Mouse (Mus musculus) lung, postnatal 4 days (tissue): ENCODE measurements around the gene Gm29110.
"Not testable (repeated sequence)": the region's sequence is repeated elsewhere in the genome, so short reads cannot be mapped to it uniquely, and the experiment has no call there.

Experiments
- DNase-seq, 2 experiments: peaks; one replicate each; pipeline ENCODE4 v3.0.0; 2021

Gm29110 gene

GRCm38 (mm10) chrY:74470231-74470630, at the start of gene Gm29110:
TSS of gene Gm29110 (plus strand) at chrY:74470531.
- DNase-seq = not testable (repeated sequence)
